Mouse (Mus musculus): ENCODE data around the gene Zfp691.
A peak's percentile ranks its signal among the peaks of the same experiment; 100 is the strongest.

- peak; percentile 64 for TF ChIP-seq CTCF (IDR thresholded peaks at IDR 0.05; ENCODE audit: control insufficient read depth, insufficient read depth, low read length)
- no peak for TF ChIP-seq POLR2A (IDR thresholded peaks at IDR 0.05; ENCODE audit: borderline replicate concordance, control insufficient read depth, low read depth, low read length)
Measured at GRCm38 (mm10) chr4:119188060-119188785, 14.2 kb upstream of the Zfp691 start.
